Mouse (Mus musculus): ENCODE results near the gene Riiad1.

- no peak for TF ChIP-seq CTCF (IDR thresholded peaks at IDR 0.05; ENCODE audit: low read depth)
- TF ChIP-seq EP300 (IDR thresholded peaks at IDR 0.05; ENCODE audit: low read depth): no peak
Observed at GRCm38 (mm10) chr3:94476301-94477035, 3.7 kb downstream of the Riiad1 start.

Measured in liver, postnatal 0 days (tissue).